Mouse (Mus musculus) gastrocnemius, adult 18-20 months (tissue): ENCODE results near the gene Moap1. TPM values are rescaled to one million over a fixed set of nuclear protein-coding genes. Genes with fewer than 3 reads are reported as not detected.

ENCODE experiments used
- total RNA-seq, 2 experiments: library from RNA; stranded (reverse); gene quantifications; 2 replicates each; pipeline ENCODE4 v1.2.3; 2021

Moap1 gene
- total RNA-seq, 2 experiments from 2014 or later = 4.2 to 4.5 TPM

Other genes with a start within 250 kb of the Moap1 start
- not detected for gene Chga, start 188.7 kb downstream of the Moap1 start, total RNA-seq
- gene Itpk1, start 38.7 kb downstream of the Moap1 start, total RNA-seq = 1 to 10 TPM; 6.5 to 7.4 TPM
- 1 to 10 TPM; 1.9 to 5.1 TPM for gene Tmem251, start 101 bp upstream of the Moap1 start, total RNA-seq
- gene Gm28051, start 14.1 kb upstream of the Moap1 start, total RNA-seq = not detected
- 1 to 10 TPM; 8.2 to 9.7 TPM for gene Gon7, start 14.1 kb upstream of the Moap1 start, total RNA-seq
- 10 to 100 TPM; 14.5 to 14.8 TPM for gene Ubr7, start 14.3 kb upstream of the Moap1 start, total RNA-seq
- 1 to 10 TPM; 2.9 to 3.1 TPM for gene Gm20604, start 15.0 kb upstream of the Moap1 start, total RNA-seq
- 10 to 100 TPM; 16.0 to 17.1 TPM for gene Btbd7, start 134.8 kb upstream of the Moap1 start, total RNA-seq
- not detected for gene Cox8c, start 155.7 kb upstream of the Moap1 start, total RNA-seq
- gene Unc79, start 205.2 kb upstream of the Moap1 start, total RNA-seq = under 1 TPM; 0.02 to 0.11 TPM